Mouse (Mus musculus): ENCODE measurements around the gene Ube2q2.

GRCm38 (mm10) chr9:55248465-55248864 is 99.8 kb downstream of the Ube2q2 start:
- TF ChIP-seq CTCF (IDR thresholded peaks at IDR 0.05; ENCODE audit: extremely low read depth, insufficient read length, insufficient replicate concordance, low read depth, low read length) (no peak), POLR2A (IDR thresholded peaks at IDR 0.05; ENCODE audit: low read depth, low read length) (no peak)
